Mouse (Mus musculus): ENCODE data around the gene Rbms3.
A peak's percentile ranks its signal among the peaks of the same experiment; 100 is the strongest.

The Rbms3 gene

DNA sequence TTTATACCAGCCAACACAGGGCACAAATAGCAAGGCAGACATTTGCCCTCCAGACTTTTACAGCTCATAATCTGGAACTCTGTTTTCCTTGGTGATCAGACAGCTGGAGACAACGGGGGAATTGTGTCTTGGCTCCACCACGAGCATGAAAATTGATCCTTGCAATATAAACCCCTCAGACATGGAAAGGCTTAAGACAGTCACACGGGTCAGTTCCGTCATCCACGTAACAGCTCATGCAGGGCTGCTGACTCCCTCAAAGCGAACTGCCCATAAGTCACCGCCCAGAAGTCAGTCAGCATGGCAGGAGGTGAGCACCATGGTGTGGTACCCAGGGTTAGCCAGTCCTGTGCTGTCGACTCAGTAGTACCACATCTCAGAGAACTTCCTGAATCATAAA, 794.8 kb downstream of the Rbms3 start:
- no peak for DNase-seq (ENCODE audit: low spot score in 2 of 2)

DNA sequence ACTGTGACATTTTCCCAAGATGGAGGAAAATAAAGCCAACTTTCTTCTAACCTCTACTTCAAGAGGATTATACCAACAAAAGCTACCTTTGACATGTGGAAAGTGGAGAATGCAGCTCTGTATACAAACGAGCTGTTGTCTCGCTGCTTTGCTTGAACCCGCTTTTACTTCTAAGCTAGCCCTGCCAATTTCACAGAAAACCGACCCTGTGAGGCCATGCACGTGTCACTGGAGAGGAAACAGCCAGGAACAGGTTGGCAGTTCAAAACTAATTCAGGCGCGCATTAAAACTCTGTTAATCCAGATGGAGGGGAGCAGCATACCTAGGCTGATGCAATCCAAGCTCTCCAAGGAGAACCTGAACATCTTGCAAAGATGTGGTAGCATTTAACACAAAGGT, 796.0 kb downstream of the Rbms3 start:
- no peak for DNase-seq (ENCODE audit: low spot score in 2 of 2)

DNA sequence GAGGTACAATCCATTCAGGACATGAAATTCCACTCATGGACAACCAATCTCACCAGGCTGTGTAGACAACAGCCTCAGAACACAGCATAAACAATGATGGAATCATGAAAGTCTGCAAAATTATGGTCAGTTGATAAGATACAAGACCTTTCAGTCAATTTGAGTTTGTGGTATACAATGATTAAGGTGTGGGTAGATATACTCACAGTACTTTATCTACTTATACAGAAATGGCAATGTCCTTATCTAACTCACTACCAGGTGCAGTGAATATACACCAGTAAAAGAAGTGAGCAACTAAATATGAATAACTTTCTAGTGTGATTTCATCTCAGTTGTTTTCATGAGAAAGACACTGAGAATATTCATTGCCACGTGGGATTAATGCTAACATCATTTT, 796.9 kb downstream of the Rbms3 start:
- DNase-seq (ENCODE audit: low spot score in 2 of 2): no peak

DNA sequence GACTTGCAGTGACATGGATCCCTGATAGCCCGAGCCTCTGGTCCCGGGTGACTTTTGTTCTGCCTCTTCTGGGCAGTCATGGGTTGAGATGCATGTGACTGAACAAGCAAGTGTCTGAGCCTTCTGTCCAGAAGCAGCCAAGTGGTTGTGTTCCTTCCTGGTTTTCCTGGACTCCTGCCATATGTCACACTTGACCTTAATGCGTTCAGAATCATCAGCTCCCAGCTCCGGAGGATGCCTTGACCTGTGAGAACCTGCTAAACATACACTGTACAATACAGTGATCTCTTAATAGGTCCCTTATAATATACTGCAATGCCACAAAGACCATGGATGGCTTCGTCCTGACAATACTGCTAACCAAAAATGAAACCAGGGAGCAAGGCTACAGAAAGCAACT, 798.3 kb downstream of the Rbms3 start:
- DNase-seq (ENCODE audit: low spot score in 2 of 2): no peak

DNA sequence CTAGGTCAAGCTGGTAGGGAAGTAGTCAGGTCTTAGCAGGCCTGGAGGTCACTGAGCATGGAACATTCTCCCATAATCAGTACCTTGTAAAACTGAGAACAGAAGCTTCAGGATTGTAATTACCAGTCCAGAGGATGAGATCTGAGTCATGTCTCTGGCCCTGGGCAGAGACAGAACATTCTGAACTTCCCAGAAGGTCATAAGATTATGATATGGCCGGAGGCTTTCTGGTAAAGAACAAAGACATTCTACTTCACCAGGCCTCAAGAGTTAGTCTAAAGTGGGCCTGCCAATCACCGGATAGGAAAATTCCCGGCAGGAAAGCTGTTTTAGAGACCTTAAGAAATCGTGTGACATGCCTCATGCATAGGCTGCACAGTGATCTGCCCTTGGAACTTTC, 799.8 kb downstream of the Rbms3 start:
- no peak for DNase-seq (ENCODE audit: low spot score in 2 of 2)

DNA sequence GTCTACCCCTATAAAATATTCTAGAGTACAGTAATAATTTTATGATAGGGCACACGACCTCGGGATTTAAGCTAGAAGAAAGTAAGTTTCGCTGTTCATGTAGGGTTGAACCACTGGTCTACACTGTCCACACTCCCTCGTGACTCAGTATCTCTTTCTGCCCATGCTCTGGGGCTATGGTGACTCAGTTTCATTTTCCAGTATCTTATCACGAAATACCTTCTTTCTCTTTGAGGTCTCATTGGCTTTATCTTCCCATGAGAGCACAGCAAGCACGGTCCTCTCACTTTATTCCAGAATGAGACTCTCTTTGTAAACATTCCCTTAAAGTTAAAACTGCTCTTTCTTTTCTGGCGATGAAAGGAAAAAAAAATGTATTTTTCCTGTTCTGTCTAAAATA, 808.1 kb downstream of the Rbms3 start:
- no peak for DNase-seq (ENCODE audit: low spot score in 2 of 2)

DNA sequence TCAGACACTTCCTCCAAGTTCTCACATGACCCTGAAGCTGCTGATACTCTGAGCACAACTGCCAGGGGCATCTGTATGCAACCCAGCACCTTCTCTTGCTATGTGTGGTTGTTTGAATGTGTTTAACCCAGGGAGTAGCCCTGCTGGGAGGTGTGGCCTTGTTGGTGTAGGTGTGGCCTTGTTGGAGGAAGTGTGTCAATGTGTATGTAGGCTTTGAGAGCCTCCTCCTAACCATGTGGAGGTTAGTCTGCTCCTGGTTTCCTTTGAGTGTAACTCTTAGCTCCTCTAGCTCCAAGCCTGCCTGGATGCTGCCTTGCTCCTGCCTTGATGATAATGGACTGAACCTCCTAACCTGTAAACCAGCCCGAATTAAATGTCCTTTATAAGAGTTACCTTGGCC, 812.5 kb downstream of the Rbms3 start:
- DNase-seq (ENCODE audit: low spot score in 2 of 2): no peak

DNA sequence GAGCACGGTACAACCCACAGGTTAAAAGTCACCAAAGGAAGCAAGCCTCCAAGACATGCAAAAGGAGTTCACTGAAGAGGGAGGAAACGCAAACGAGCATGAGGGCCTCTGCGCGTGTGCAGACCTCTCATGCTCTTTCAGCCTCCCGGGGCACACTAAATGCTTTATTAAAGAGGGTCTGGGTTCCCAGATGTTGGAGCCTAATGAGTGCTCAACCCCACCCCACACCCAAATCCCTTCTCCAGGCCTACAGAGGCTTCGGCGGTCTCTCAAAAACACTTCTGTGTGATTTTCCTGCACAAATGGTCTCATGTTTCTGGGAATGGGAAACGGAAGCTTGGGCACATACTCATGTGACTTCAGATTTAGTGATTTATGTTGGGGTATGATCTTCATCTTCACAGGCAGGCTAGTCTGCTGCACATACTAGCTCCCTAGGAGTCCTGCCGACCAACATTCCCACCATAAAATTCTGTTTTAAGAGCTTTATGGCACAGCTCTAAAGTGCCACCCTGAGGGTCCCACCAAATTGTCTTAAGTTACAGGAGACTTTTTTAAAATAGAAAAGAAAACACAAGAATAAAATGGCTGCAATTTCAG, 815.1 kb downstream of the Rbms3 start:
- no peak for DNase-seq (ENCODE audit: low spot score in 2 of 2)

DNA sequence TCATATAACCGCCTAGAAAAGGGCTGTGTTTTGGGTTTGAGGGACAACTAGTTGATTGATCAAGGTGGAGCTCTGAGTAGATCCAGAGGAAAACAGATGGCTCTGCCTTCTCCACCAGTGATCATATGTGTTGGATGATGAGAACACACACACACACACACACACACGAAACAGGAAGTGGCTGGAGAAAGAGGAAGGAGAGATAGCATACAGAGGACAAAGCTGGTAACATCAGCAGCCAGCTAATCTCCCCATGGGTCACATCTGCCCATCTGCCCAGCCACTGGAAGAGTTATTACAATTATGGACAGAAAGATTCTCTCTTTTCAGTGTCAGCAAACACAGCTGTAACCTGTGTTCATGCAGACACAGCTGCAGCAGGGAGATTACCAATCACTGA, 816.3 kb downstream of the Rbms3 start:
- no peak for DNase-seq (ENCODE audit: low spot score in 2 of 2)

DNA sequence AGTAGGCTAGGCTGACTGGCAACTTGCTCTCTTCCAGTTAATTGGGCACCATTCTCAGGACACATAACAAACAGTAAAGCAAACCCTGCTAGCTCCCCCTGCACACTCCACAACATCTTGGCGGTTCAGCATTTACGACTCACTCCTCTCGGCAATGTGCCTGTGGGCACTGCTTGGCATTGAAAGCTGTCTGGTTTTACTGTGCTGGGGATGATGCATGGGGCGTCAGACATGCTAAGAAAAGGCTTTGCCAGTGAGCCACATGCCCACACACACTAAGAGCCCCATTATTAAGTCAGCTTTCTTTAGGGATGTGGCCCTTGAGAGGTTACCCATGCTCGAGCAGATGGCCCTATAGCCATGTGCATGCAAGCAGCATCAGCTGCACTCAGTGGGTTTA, 820.5 kb downstream of the Rbms3 start:
- no peak for DNase-seq (ENCODE audit: low spot score in 2 of 2)

DNA sequence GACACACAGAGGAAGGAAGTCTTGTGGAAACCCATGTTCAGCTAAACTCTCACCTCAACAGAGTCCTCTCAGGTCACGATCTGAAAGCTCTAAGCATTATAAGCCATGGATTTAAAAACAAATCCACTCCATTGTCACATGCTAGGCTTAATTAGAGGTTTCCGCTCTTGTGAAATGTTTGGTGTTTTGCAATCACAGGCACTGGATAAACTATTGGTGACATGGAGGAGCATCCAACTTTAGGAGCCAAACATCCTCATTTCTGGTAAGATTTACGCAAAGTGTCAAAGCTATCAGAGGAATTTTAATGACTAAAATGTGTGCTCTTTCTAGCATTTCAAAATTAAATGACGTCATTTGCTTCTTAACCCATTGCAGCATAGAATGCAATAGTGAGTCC, 821.3 kb downstream of the Rbms3 start:
- DNase-seq (ENCODE audit: low spot score in 2 of 2): peak in 1 of 2 experiments; percentile 31

DNA sequence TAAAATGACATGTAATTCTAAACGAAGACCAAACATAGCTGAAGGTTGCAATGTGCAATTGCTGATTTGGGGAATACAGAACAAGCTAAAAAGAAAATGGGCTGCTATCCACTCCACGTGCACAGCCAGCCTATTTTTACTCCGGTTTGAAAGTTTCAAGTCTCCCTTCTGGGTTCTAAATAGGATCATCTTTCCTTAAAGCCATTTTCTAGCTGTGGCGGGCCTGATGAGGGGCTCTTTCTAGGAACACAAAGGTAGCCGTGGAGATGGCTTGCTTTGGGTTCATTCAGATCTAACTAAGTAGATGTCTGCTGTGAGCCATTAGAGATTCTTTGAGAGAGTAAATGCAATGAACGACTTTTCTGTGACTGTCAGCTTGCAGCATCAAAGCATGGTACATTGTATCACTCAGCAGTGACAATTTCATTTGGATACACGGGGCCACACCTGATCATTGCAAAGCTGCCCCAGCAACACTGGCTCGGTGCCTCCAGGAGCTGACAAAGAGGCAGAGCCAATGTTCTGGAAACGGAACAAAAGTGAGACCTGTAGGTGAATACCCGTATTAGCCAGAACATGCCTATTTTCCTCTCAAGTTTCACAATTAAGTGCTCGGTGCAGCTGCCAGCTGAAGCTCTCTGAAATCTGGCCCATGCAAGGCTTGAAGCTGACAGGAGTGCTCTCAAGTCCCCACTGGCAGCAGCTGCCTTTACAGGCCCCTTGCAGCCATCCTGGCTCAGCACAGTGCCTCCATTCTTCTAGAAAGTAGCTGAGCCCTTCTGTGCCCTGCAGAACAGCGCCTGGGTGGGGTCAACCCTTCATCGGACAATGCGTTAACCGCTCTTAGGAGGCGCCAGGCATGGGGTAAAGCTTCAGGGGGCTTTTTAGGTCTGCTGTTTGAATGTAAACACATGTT, 822.3 kb downstream of the Rbms3 start:
- DNase-seq (ENCODE audit: low spot score in 2 of 2): peak in 1 of 2 experiments; percentile 54

DNA sequence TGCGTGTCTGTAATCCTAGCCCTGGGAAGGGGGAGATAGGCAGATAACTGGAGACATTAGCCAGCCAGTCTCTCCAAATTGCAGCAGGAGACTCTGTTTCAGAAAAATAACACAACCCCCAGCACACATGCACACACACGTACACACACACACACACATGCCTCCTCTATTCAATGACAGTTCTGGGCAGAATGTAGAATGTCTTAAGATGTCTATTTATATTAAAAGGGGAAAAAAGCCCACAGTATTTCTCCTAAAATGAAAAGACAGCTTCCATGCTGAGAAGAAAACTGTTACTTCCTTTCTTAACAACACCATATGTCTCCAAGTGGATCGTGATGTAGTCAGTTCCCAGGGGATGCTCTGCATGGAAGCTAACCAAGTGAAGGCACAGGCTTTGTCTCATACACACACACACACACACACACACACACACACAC, 826.4 kb downstream of the Rbms3 start:
- DNase-seq (ENCODE audit: low spot score in 2 of 2): no peak

DNA sequence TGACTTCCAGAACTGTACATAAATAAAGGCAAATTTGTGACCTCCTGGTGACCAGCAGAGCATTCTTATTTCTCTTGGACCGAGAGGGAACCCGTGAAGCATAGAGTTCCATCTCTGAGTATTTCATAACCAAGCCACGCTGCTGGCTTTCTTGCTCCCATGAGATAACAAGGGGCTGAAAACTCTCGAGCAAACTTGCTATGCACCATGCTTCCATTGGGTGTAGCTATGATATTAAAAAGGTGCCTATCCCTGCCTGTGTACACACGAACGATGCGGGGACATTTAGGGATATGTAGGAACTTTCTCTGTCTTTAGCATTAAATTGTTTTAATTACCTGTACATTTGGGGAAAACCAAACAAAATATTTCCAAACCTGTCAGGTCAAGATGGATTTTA, 827.1 kb downstream of the Rbms3 start:
- DNase-seq (ENCODE audit: low spot score in 2 of 2): peak in 1 of 2 experiments; percentile 21

DNA sequence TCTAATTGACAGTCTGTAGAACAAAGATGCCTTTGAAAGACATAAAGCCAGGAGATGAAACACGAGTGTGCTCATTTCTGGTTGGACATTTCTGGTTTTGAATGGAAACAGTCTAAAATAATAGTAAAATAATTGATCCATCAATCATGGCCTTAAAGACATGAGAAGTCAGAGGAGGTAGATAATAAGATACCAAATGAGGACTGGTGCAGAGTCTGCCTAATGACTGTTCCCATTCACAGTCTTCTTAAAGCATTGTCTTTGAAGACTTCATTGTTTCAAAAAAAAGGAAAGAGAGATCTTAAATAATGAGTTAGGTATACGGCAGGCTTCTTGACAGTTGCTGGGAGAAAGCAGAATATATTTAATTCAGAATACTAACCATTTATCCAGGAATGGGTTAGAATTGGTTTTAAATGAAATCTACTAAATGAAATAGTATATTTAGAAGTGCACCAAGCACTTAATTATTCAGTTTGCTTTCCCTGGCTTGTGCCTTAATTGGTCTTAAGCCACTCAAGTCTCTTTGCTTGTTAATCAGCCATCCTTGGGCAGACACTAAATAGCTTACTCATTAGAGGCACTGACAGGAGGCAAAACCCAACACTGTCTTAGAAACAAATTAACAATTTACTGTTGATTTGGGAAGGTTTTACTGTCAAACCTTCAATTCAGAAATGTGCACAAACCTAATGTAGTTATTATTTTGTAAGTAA, 834.3 kb downstream of the Rbms3 start:
- no peak for DNase-seq (ENCODE audit: low spot score in 2 of 2)

DNA sequence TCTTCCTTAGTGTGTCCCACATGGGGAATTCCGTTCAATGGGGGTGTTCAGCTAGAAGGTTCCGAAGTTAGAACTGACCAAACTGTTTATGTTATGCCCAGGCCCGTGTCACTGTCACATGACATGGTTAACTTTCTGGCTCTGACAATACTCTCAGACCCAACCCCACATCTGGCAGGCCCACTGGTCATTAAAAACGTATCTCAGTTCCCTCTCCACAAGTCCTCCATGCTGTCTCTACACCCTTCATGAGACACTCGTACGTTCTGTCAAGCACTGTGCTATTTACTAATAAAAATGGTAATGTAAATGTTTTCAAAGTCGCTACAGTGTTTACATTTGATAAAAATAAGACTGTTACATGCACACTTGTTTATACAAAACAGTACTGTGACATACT, 837.9 kb downstream of the Rbms3 start:
- no peak for DNase-seq (ENCODE audit: low spot score in 2 of 2)

DNA sequence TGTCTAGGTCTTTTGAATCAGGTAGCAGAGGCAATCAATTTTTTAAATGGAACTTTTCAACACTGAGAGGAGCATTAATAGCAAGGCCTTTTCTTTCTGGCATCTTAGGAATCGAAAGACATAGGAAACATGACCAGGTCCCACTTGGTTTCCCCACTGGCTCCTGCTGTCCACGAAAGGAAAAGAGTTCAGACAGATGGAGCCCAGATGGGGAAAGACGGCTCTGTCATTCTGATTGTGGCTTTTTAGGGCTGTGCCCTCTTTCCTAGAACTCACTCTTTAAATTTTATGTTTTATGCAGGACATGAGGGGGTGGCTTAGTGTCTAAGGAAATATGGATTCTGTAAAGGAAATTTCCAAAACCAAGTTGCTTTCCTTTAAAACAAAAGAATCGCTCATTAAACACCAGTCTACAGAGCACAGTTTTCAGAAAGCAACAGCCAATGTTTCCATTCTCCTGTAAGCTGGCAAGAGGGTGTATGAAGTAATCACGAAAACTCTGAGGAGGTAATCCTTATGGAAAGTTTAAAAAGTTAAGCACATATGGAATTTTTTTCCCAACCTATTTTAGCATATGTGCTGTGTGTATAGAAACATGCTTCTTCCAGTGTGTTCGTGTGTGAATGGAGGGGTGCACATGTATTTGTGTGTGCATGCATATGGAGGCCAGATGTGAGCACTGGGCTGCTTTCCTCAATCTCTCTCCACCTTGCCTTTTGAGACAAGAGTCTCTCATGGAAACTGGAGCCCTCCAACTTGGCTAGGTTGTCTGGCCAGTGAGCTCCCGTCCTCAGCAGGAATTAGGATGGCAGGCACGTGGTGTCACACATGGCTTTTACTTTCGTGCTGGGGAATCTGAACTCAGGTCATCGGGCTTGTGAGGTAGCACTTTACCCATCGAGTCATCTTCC, 843.3 kb downstream of the Rbms3 start:
- no peak for DNase-seq (ENCODE audit: low spot score in 2 of 2)

DNA sequence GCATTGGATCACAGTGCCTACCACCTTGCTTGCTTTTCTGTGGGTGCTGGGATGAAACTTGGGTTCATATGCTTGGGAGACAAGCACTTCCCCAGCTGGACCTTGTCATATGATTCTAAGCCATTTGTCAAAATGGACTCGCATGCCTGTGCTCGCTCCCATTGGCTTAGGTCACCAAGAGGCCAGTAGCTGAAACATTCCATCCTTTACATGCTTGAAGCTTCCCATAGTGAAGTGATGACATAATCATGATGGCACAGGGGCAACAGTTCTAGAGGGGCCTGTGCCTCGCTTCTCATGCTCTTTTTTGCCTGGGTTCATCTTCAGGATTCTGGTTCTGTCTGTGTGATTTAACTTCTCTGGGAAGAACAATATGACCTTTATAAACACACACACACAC, 857.9 kb downstream of the Rbms3 start:
- no peak for DNase-seq (ENCODE audit: low spot score in 2 of 2)

DNA sequence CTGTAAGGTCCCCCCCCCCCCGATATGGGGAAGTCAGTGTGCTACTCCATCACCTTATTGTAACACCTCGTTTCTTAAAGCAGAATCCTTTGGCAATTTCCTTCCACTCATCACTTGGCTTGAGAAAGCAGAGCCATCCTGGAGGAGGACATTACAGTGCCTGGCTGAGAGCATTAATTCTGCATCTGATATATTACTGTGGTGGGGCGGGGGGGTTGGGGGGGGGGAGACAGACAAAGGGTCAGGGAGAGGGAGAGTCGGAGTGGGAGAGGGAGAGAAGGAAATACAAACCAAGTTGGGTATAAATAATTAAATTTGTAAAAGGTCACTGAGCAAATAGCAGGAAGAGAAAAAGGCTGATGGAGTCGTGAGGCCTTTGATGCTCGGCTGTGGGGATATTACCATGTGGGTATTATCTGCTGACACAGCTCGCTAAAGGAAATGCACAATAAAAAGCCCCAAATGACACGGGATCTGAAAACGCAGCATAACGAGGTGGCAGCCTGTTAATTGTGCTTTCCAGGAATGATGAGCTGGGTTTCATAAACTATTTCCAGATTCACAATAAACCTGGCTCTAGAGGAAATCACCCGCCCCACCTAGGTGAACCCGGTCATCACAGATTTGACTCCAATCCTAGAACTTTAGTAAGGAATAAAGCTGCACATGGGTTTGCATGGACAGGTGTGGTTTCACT, 860.2 kb downstream of the Rbms3 start:
- DNase-seq (ENCODE audit: low spot score in 2 of 2): no peak

DNA sequence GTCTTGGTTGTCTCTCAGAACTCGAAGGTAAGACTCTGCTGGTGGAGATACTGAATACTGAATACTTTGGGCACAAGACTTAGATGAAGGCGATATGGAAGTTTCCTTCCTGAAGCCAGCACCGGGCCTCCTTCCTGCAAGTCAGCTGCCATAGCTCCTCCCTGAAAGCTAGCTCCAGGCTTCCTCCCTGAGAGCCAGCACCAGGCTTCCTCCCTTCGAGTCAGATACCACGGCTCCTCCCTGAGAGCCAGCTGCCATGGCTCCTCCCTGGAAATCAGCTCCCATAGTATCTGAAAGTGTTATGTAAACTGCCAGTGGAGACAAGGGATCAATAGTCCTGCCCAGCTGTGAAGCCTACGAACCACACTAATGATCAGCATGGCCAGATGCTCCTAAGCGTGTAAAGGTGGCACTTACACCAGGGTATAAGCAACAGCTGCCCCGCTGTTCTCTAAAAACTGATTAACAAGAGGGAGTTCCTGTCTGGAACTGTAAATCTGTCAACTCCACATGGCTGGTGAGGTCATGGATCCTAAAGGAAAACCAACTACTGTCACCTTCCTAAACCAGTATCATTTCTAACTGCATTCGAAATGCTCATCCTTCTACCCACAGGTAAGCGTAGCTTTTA, 867.2 kb downstream of the Rbms3 start:
- no peak for DNase-seq (ENCODE audit: low spot score in 2 of 2)
